Mouse (Mus musculus) NIH3T3 (cell line): ENCODE results near the gene Gm3776.
"Not testable (repeated sequence)": the region's sequence is repeated elsewhere in the genome, so short reads cannot be mapped to it uniquely, and the experiment has no call there.

Experiments
- DNase-seq: peaks from one replicate; pipeline ENCODE4 v3.0.0-alpha.2; 2012; ENCODE audit warnings: low read depth

Gm3776 gene

DNA sequence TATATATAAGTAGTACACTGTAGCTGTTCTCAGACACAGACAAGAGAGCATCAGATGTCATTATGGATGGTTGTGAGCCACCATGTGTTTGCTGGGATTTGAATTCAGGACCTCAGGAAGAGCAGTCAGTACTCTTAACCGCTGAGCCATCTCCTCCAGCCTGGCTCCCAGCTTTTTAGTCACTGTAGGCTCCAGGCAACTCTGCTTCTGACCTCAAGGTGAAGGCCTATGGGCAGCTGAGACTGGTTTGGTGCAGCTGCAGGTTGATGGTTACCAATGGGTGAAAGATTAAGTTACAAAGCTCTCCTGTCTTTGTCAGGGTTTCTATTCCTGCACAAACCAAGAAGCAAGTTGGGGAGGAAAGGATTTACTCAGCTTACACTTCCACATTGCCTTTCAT is 36.8 kb downstream of the Gm3776 start:
- not testable (repeated sequence) for DNase-seq

DNA sequence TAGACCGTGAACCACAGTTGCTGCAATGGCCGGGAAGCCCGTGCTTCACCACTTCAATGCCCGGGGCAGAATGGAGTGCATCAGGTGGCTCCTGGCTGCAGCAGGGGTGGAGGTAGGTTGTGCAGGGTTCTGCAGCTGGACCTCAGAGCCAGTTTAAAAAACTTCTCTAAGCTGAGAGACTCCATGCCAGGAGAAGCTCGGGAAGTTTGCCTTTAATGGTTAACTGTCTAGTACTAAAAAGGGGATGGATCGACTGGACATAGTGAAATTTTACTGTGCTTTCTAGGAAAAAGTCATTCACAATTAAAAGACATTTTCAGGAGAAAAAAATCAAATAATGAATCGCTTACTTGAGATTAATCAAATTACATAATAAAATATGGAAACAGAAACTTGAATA is 37.9 kb downstream of the Gm3776 start:
- not testable (repeated sequence) for DNase-seq

DNA sequence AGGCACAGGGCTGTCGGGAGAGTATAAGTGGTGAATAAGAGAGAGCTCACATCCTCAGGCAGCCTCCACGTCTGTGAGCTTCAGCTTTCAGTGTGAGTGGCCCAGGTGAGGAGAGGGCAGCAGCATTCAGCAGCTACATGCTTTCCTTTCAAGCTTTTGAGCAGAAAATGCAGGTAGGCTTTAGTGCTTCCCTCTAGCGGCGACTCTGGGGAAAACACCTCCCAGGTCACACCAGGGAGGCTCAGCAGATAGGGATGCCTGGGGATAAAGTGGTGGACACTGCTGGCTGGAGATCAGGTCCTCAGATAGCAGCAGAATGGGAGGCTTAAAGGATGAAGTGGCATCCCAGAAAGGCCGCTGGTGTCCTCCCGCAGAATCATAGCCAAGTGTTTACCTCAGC is 39.2 kb downstream of the Gm3776 start:
- peak; percentile 73 for DNase-seq

DNA sequence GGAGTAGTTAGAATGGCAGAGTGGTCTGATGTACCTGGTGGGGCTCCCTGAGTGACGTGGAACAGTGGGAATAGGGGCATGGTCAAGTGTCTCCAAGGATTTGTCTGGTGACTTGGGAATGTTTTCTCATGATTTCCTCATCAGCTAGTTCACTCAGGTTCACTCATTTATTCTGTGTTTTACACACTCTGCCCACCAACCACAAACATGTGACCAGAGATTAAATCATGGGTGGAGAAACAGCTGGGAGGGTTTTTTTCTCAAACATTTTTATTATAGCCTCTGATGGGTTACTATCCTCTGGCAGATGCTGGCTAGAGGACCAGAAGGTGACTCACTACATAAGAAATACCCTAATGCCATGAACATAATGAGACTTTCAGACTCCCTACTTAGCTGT is 41.3 kb downstream of the Gm3776 start:
- DNase-seq = peak; percentile 31

DNA sequence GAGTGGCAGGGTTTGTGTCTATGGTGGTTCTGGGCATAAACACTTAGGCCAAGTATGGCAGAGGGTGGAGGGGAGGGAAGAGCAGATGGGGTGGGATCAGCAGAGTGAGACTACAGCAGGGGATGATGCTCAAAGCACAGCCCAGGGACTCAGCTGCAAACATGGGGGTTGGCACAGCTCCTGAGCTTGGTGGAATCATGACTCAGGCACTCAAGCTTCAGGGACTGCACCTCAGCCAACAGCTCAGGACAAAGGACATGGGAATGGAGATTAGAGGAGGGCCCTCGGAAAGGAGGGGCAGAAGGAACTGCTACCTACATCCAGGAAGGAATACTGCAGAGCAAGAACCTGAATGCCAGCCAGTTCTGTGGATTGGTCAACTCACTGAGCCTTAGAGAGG is 42.2 kb downstream of the Gm3776 start:
- peak; percentile 40 for DNase-seq

DNA sequence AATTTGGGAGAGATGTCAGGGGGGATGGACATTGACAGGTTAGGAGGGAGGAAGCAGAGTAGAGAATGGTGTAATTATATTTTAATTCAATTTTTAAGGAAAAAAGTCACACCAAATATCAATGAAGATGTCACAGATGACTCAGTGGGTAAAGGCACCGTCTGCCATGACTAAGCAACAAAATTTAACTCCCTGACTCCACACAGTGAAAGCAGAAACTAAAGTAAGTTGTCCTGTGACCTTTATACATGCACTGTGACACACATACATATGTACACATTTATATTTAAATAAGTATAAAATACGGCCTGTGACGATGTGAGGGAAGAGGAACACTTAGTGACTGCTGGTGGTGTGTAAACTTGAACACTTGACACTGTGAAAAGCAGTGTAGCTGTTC is 51.2 kb downstream of the Gm3776 start:
- DNase-seq = peak; percentile 14

DNA sequence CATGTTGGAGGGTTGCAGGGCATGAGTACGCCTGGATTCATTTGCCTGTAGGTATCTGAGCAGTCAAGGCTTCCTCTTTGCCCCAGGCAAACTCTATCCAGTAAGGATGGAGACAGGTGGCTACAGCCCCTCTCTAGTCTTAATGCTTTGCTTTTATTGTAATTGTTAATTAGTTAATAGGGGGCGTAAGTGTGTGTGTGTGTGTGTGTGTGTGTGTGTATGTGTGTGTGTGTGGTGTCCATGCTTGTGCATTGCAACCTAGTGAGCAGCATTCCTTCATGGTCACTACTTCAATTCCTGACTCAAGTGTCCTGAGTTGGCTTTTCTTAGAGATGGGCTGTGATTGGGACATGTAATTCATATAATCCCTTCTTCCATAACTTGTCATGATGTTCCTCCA is 57.8 kb downstream of the Gm3776 start, which contains the start of gene Omt2a:
Omt2a (minus strand) TSS at position 101 of the 400 bp plus-strand sequence.
- no peak for DNase-seq
